Mouse (Mus musculus) monocyte, adult 5-6 weeks (primary cell): ENCODE measurements around the gene Arih1. TPM values are rescaled to one million over a fixed set of nuclear protein-coding genes. Genes with fewer than 3 reads are reported as not detected.
"Not testable (repeated sequence)": the region's sequence is repeated elsewhere in the genome, so short reads cannot be mapped to it uniquely, and the experiment has no call there.

Experiments
- ATAC-seq: fragments of 153-309, 156-312 bp; replicated peaks from 2 replicates; pipeline ENCODE4 v1.8.0; 2017; ENCODE audit warnings: mild to moderate bottlenecking; ENCODE audit not compliant: low TSS enrichment, insufficient number of reproducible peaks, severe bottlenecking, poor library complexity, low FRiP score
- total RNA-seq: library from RNA; stranded (forward); fragments of 200-1000, 200-491, 200-594 nt; gene quantifications from 3 replicates; pipeline ENCODE4 v1.2.3, GENCODE M21; 2017

Gene Arih1
- total RNA-seq, 1 experiment from 2014 or later, result 109 TPM

DNA sequence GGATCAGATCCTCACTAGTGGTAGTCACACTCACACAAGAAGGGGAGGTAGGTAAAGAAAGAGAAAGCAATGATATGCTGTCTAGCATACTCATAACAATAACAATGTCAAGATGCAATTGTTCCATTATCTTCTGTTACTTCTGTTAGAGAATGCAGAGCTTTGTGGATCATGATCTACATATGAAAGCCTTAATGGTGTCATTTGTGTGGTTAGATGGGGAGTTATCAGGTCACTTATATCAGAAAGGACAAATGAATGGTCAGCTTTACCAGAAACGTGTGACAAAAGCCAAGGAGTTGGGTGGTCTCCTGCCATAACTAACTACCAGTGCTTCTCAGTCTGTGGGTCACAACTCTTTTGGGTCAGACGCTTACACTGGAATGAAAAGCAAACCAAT lies 13.2 kb downstream of the Arih1 start:
- no peak for ATAC-seq

DNA sequence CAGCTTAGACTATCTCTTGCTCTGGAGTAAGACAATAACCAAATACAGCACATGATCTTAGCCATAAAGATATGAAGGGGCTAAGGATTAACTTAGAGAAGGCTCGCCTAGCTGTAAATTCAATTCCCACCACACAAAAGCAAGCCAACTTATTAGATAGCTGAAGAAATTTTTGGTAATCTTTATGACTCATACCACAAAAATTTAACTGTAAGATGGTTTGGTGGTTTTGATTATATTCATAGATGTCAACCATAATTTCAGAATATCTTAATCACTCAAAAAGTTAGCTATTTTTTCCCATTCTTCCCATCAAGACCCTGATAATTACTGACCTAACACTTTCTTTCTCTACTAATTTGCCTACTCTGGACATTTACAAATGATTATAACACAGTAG lies 17.0 kb downstream of the Arih1 start:
- no peak for ATAC-seq

DNA sequence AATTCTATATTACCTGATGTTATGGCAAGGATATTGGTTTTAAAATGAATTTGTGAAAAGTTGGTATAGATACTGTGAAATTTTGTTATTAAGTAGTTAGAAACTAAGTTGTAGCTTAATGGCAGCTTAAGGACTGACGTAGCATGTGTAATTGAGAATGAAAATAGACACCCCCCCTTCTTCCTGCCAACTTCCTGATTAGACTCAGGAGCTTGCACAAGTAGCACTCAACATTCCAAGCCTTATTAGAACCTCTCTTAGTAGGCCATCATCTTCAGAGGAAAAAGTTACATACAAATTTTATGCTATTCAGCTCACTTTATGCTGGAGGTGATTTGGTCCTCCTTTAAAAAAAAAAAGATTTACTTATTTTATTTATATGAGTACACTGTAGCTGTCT lies 22.1 kb downstream of the Arih1 start:
- no peak for ATAC-seq

DNA sequence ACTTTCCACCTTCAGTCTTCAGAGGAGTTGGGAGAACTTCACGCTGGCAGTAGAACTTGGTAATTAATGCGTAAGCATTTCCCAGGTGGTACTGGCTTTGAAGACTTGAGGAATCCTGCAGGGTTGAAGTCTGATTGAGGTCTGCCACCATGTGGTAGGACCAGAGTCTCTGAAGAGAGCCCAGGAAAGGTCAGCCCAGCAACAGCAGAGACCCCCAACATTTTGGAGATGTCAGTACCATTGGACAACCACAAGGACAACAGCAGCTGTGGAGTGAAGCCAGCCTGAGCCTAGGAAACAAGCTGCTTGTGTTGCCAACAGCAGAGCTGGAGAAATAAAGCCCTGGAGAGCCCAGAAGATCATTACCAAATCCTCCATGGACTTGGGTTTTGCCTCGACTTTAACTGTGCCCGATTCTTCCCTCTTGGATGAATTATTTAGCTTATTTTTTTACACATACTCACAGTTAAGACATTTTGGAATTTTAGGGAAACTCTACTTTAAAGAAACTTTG lies 27.4 kb downstream of the Arih1 start:
- no peak for ATAC-seq

DNA sequence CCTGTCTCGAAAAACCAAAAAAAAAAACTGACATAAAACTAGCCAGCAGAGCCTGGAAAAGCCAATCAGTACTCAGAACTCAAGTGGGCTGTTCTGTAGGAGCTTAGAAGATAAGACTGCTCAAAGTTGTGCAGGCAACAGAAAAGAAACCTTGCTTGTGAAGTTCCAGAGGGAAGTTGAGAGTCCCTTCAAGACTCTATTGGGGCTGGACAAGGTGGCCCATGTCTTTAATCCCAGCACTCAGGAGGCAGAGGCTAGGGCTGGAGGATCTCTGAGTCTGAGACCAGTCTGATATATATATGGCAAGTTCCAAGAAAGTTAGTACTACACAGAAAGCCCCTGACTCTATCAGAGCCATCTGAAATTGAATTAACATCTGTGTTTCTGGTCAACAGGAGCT lies 28.0 kb downstream of the Arih1 start:
- no peak for ATAC-seq

DNA sequence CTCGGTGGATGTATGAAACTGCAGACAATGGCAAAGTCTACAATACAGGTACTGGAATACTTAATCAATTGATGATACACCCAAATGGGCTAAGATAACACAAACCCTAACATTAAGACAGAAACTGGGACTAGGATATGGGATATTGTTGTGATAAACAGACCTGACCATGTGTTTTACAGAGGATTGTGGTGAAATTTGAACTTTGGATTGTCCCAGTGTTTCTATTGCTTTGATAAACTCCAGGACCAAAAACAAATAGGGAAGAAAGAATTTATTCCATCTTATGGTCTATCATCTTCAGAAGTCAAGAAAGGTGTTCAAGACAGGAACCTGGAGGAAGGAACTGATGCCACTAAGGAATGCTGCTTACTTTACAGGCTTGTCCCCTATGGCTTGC lies 28.7 kb downstream of the Arih1 start:
- ATAC-seq, result no peak

DNA sequence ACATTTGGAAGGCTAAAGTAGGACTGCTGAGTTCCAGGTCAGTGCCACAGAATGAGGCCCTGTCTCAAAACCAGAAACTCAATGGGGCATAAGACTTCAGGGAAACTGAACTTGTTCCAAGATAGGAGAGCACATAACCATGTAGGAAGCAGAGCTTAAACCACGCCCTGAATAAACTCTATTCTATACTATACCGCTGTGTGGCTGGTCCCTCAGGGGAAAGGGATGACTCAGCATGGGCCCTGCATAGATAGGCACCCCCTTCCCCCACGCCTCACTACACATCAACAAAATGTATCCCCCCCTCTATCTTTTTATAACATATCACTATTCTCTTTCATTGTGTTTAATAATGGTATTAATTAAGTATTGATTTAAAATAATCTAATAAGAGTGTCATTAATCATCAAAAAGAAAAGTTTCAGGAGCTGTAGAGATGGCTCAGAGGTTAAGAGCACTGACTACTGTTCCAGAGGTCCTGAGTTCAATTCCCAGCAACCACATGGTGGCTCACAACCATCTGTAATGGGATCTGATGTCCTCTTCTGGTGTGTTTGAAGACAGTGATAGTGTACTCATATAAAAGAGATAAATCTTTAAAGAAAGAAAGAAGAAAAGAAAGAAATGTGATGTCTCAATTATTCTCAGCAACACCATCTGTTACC lies 30.9 kb downstream of the Arih1 start:
- no peak for ATAC-seq

DNA sequence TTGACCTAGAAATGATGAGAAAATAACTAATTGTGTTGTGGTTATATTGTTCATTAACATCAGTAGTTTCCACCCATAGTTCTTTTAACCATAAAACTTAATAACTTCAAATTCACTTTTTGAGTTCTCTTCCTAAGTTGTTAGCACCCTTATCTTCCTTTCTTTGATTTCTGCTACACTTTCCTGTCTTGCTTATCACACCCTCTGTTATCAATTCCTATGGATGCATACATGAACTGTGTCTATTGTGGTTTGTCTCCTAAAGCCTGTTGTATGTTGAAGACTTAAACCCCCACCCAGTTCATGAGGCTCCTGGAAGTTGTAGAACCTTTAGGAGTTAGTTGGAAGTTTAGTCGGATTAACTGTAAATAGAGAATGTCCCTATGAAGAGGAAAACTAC lies 52.7 kb downstream of the Arih1 start:
- ATAC-seq, result no peak

DNA sequence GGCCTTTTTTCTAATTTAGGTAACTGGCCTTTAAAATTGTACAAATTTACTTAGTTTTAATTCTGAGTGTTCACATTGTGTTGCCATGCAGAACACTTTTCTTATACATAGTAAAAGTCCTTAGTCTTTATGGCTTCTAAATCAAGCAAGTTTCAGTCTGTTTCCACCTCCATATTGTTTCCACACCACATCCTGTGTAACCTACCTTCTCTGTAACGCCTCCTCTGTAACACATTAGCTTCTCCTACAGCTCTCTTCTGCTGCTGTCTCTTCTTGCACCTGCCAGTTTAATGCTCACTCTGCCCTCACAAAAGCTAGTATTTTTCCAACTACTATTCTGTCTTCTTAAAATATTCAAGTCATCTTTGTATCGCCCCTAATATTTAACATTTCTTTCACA lies 54.8 kb downstream of the Arih1 start:
- no peak for ATAC-seq

DNA sequence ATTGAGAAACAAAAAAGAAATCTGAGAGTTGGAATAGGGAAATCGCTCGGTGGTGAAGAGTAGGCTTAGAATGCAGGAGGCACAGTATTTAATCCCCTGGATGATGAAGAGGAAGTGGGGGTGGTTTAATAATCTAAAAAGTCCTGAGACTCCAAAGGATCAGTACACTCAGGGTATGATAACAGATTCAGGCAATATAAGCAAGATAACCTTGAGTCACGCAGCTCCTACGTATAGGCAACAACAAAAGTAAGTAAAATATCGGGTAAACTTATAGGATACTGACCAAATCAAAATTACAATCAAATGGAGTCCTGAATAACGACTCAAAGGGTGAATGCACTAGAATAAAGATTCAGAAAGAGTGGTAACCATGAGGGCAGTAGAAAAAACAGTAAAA lies 65.9 kb downstream of the Arih1 start:
- ATAC-seq, result no peak

DNA sequence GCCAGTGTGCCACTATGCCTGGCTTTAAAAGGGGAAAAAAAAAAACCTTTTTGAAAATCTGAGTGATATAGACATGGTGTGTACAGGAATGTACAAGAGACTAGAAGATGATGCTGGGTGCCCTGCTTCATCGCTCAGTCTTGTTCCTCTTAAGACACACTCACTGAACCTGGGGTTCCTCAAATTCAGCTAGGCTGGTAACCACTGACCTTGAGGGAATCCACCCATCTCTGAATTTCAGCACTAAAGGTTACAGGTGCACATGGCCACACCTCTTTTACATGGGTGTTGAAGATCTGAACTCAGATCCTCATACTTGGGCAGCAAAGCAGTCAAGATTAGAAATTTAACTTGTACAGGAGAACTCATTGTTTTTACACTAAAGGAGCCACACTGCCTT lies 79.1 kb downstream of the Arih1 start:
- no peak for ATAC-seq

DNA sequence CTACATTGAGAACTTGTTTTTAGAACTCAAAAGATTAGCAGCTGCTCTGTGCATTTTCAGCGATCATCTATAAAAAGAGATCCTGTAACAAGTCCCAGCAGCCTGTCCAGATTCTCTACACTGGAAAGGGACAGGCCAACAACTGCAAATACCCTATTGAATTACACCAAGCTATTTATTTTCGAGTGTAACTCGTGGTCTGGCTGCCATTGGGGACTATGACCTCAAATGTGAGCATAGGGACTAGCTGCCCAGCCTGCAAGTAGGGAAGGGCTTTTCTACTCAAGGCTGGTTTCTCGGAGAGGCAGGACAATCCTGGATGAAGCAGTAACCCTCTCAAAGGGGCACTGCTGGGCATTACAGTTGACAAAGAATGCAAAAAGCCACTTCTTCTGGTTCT lies 97.3 kb downstream of the Arih1 start:
- ATAC-seq, result no peak

DNA sequence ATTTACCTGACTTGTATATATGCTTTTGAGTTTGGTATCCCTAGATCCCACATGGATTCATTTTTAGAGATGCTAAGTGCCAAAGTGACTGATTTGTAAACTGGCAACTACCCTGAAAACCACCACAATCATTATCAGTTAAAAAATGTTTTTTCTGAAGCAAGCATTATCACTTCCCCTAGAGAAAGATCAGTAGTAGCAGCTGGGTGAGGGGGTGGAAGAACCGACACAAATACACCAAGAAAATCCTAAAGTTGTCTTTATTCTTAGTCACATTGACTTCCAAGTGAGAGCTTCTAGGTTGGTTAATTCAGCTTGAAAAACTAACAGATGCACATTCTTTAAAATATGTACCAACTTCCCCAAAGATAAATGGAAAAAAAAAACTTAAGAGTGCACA lies 98.1 kb downstream of the Arih1 start:
- ATAC-seq, result no peak

DNA sequence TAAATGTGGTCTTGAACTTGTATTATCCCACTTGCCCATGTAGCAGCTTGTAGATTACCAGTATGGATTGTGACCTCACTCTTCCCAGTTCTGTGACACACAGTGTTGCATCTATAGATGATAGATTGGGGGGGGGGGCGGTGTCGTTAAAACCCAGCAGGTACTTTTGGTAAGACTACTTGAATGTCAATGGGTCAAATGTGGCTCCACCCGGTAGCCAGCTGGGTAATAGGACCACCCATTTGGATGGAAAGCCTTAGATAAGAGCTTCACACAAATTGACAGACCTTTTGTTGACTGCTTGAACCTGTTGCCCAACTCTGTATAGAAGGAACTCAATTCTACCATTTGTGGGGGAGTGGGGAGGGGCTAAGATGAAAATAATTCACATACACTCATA lies 99.0 kb downstream of the Arih1 start:
- no peak for ATAC-seq

DNA sequence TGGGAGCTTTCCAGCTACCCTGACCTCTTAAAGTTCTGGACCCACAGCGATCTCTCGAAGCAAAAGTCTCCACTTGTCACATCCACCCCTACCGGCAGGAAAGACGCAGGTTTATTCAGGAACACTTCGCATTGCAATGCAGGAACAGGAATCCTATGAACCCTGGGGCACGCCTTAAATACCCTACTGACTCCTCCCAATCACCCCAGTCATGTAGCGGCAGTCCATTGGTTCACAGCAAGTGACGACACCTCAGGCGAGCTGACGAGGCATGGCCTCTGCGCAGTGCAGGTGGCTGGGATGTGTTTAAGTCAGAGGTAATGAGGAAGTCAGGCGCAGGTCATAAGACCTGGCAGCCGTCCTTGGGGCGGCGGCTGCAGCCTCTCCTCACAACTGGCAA lies 110.8 kb downstream of the Arih1 start:
- ATAC-seq, result no peak

DNA sequence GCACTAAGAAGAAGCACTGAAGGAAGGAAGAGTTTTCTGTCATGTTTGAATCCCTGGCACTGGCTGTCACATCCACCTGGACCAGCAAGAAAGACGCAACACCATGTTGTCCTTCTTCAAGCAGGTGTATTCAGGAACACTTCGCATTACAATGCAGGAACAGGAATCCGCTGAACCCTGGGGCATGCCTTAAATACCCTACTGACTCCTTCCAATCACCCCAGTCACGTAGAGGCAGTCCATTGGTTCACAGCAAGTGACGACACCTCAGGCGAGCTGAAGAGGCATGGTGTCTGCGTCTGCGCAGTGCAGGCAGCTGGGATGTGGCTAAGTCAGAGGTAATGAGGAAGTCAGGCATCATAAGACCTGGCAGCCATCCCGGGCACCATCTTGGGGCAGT lies 116.8 kb downstream of the Arih1 start:
- no peak for ATAC-seq

DNA sequence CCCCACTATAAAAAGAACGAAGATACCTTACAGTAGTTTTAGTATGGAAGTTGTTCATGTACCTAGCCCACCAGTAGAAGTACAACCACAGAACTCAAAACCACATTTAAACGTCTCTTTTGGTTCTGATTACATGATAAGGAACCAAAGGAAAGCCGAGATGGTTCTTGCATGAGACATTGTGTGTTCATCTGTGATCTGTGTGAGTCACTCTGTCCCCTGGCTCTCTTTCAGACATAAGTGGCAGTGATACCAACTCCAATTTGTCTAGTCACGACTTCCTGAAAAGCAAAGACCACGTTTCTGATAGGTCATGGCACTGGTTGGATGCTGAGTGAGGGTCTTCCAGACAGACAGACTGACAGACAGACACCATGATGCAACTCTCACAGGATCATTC lies 117.2 kb downstream of the Arih1 start:
- no peak for ATAC-seq

DNA sequence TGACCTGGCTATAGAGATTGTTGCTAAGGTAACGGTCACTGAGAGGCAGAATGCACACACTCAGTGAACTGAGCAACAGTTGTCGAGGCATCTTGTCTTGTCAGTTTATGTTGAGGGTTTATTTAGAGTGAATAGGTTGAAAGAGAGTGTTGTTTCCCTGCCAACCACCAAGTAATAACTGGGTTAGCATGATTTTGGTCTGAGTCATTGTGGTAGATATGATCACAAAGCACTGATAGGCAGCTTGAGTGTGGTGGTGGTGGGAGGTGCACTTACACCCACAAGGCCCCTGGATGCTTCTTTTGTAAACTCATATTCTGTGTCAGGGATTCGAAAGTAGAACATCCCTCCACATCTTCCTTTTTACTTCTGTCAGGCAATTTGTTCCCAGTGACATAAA lies 125.9 kb downstream of the Arih1 start:
- not testable (repeated sequence) for ATAC-seq

DNA sequence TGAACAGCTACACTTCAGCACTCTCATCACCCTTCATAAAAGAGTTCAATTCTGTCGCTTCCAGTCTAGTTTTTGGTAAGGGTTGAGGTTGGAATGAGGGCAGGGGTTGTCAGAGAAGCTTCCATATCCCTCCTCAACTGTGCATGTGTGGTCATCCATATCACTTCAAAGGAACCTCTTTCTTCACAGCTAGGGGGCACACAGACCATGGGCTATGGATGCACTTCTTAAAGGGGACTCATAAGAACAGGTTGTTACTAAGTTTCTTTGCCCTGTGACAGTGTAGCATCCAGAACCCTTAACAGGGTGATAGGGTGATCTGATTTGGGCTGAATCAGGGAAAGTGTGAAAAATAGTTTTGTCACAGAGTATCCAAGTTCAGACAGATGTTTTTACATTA lies 128.4 kb downstream of the Arih1 start:
- not testable (repeated sequence) for ATAC-seq

DNA sequence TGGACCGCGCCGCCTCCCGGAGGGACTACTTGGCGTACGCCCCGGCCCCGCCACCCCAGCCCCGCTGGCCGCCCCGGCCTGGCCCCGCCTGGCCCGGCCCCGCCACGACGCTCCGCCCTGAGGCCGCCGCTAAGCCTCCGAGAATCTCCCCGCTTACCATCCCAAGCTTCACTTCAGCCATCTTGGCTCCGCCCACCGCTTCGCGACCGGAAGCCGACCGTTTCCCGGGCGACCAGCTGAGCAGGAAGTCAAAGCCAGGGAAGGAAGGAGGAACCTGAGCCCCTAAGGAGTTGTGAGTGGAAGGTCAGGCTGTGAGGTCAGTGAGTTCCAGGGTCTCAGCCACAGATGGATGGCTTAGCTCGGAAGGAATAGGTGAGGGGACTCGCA lies 133.2 kb downstream of the Arih1 start, which contains the start of gene Bbs4:
TSS of gene Bbs4 (minus strand) at position 256 of the 387 bp plus-strand sequence.
- peak; percentile 99 for ATAC-seq
